Mouse (Mus musculus) hindbrain, embryonic 14.5 days (tissue): ENCODE results near the gene Smarcd1. TPM values are rescaled to one million over a fixed set of nuclear protein-coding genes. Genes with fewer than 3 reads are reported as not detected.
"Not testable (repeated sequence)": the region's sequence is repeated elsewhere in the genome, so short reads cannot be mapped to it uniquely, and the experiment has no call there.

Experiments used
- ATAC-seq: fragments of 200-750 bp; cut with Nextera tagmentation; 2 replicates; pipeline ENCODE4 v1.8.0; 2017; ENCODE audit warnings: moderate number of reproducible peaks, mild to moderate bottlenecking, moderate TSS enrichment, moderate library complexity; ENCODE audit not compliant: low FRiP score
- DNase-seq: peaks from one replicate; pipeline ENCODE4 v3.0.0-alpha.2; 2015; ENCODE audit warnings: low spot score
- H3K27ac ChIP-seq: fragments of 300-500 bp; sonication (generic); 2 replicates; pipeline ENCODE4 v1.5.1; 2014; ENCODE audit warnings: mild to moderate bottlenecking, moderate library complexity
- H3K27me3 ChIP-seq: fragments of 300-500 bp; sonication (generic); 2 replicates; pipeline ENCODE4 v1.6.1; 2014; ENCODE audit warnings: mild to moderate bottlenecking, low read length, mixed read lengths; ENCODE audit not compliant: control insufficient read depth, insufficient read depth
- H3K36me3 ChIP-seq: fragments of 300-500 bp; sonication (generic); replicated peaks from 2 replicates; pipeline ENCODE4 v1.6.1; 2014; ENCODE audit not compliant: control insufficient read depth, insufficient read depth
- H3K4me1 ChIP-seq: fragments of 300-500 bp; sonication (generic); replicated peaks from 2 replicates; pipeline ENCODE4 v1.6.1; 2014; ENCODE audit warnings: antibody characterized with exemption, low read length, mixed read lengths; ENCODE audit not compliant: control insufficient read depth, insufficient read depth
- H3K4me2 ChIP-seq: fragments of 300-500 bp; sonication (generic); replicated peaks from 2 replicates; pipeline ENCODE4 v1.6.1; 2014; ENCODE audit warnings: mild to moderate bottlenecking, moderate library complexity
- H3K4me3 ChIP-seq: fragments of 300-500 bp; sonication (generic); replicated peaks from 2 replicates; pipeline ENCODE4 v1.5.1; 2014; ENCODE audit warnings: mild to moderate bottlenecking, low read length
- H3K9ac ChIP-seq: fragments of 300-500 bp; sonication (generic); 2 replicates; pipeline ENCODE4 v1.6.1; 2014
- H3K9me3 ChIP-seq: fragments of 300-500 bp; sonication (generic); 2 replicates; pipeline ENCODE4 v1.6.1; 2016; ENCODE audit warnings: low read length; ENCODE audit not compliant: control insufficient read depth
- WGBS: fragments of 180-500 bp; shearing (Covaris S2); extraction: QIAGEN DNeasy Blood & Tissue Kit; methylation state at CpG from one replicate; pipeline ENCODE4 v1.1.7; 2014; 5-methylcytosine and 5-hydroxymethylcytosine counted together
- polyA plus RNA-seq: library from polyadenylated mRNA; unstranded; fragments of >200 nt; fragmentation: Nextera tagmentation; extraction: Ambion mirVana; gene quantifications from 2 replicates; pipeline ENCODE4 v1.2.1, GENCODE M21; 2014

The Smarcd1 gene
- polyA plus RNA-seq, 1 experiment from 2014 or later, result 107 TPM

DNA sequence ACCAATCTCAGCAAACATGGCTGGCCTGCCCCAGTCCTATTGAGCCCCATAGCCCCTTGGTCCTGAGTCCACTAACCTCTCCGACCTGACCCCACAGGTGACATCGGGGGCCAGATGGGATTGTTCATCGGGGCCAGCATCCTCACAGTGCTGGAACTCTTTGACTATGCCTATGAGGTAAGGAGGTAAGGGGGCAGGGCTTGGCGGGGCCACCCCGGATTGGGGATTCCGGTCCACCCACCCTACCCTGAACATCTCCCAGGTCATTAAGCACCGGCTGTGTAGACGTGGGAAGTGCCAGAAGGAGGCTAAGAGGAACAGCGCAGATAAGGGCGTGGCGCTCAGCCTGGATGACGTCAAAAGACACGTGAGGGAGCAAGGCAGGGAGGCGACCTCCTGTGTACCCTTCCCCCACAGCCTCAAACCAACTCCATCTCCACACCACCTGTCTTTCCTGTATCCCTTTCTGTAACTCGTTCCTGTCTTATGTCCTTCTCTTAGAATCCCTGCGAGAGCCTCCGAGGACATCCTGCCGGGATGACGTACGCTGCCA, 3.3 kb upstream of the Smarcd1 start:
- Histone ChIP-seq H3K4me2 (no peak overlapping the region), H3K36me3 (peaks cover 68% of the 10 kb centered on the region), H3K27ac (no peak overlapping the region), H3K9ac (no peak overlapping the region; the same call in 1 of the 2 replicates), H3K27me3 (no peaks in the 10 kb centered on the region), H3K4me1 (peaks cover 10% of the 10 kb centered on the region), H3K4me3 (no peak overlapping the region), H3K9me3 (no peaks in the 10 kb centered on the region)
- no peak for ATAC-seq
- WGBS, result 44% methylated on average over 20 of the region's 20 CpGs
- DNase-seq, result no peak

DNA sequence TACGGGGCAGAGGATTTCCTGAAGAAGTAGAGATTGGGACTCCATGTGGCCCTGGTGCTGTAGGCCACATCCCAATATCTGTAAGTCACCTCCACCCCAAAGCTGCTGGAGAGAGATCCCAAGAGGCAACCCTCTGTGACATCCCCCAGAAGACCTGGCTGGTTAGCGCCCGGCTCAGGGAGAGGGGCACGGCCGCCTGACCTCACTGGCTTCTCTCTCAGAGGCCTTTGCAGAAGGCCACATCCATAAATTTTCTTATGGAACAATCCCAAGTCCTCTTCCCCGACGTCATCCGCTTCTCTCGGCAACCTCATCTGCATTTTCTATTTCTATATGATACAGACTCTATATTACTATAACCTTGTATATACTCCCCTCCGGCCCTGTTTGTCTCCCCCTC, 2.2 kb upstream of the Smarcd1 start:
- H3K4me3 ChIP-seq, result no peak overlapping the region
- H3K36me3 ChIP-seq, result peaks cover 76% of the 10 kb centered on the region
- no peak overlapping the region for H3K4me2 ChIP-seq
- H3K4me1 ChIP-seq, result peaks cover 21% of the 10 kb centered on the region
- no peak for DNase-seq
- 84% methylated on average over 10 of the region's 10 CpGs for WGBS
- H3K27me3 ChIP-seq, result no peaks in the 10 kb centered on the region
- H3K9me3 ChIP-seq, result no peaks in the 10 kb centered on the region
- no peak overlapping the region for H3K27ac ChIP-seq
- no peak for ATAC-seq
- H3K9ac ChIP-seq, result no peak overlapping the region

DNA sequence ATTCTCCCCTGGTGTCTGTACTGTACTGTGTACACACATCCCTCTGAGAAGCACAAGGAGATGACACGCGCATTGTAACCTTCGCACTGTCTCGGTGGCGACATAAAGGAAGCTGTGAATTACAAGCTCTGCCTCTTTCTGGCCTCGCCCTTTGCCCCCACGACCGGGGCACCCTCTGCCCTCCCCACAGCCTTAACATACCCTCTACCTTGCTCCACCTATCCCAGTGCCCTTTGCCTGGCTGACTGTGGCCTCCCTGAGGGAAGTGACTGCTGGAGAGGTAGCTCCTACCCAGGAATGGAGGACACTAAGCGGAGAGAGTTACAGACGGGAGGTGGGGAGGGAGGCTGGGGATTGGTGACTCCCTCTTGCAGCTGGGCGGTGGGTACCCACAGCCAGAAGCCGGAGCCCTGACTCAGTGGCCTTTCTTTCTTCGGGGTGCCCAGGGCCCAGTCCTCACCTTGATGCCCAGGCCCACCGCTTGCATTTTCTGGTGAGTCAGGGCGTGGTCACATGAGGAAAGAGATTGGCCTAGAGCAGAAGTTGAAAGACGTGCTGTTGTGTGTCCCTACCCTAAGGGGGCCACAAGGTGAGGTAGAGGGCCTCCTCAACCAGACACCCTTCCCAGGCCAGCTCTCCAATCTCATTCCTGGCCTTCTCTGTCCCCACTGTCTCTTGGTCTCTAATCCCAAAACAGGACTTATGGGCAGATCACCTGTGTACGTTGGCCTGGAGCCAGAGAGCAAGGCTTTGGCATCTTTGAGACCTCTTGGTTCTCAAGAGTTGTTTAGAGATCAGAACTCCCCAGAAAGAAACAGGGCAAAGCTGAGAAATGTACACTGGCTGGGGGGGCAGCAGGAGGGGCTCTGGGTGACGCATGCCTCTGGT, 1.5 kb upstream of the Smarcd1 start:
- no peak for ATAC-seq
- Histone ChIP-seq H3K4me2 (no peak overlapping the region), H3K9me3 (no peaks in the 10 kb centered on the region), H3K4me3 (no peak overlapping the region), H3K4me1 (peaks cover 24% of the 10 kb centered on the region), H3K27ac (no peak overlapping the region), H3K9ac (no peak overlapping the region), H3K36me3 (peaks cover 75% of the 10 kb centered on the region), H3K27me3 (no peaks in the 10 kb centered on the region)
- DNase-seq, result no peak
- 90% methylated on average over 18 of the region's 18 CpGs for WGBS

DNA sequence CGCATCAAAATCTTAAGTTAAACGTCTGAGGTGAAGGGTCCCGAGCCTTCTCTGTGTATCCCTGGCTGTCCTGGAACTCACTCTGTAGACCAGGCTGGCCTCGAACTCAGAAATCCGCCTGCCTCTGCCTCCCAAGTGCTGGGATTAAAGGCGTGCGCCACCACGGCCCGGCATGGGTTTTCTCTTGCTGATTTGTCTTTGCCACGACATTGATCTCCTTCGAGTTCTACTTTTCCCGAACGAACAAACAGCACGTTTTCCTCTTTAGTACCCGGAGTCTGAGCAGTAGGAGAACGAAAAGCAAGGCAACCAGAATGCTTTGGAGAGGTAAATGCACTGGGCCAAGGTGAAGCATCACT, 310 bp upstream of the Smarcd1 start:
- H3K9me3 ChIP-seq, H3K27me3 ChIP-seq, ATAC-seq, DNase-seq: not testable (repeated sequence)
- peak overlapping the region; percentile 98 for H3K4me2 ChIP-seq
- peak overlapping the region; percentile 89 for H3K9ac ChIP-seq
- H3K4me1 ChIP-seq, result peaks cover 24% of the 10 kb centered on the region
- peaks cover 74% of the 10 kb centered on the region for H3K36me3 ChIP-seq
- H3K4me3 ChIP-seq, result peak overlapping the region; percentile 63
- H3K27ac ChIP-seq, result peak overlapping the region; percentile 96
- WGBS, result 49% methylated on average over 16 of the region's 16 CpGs

DNA sequence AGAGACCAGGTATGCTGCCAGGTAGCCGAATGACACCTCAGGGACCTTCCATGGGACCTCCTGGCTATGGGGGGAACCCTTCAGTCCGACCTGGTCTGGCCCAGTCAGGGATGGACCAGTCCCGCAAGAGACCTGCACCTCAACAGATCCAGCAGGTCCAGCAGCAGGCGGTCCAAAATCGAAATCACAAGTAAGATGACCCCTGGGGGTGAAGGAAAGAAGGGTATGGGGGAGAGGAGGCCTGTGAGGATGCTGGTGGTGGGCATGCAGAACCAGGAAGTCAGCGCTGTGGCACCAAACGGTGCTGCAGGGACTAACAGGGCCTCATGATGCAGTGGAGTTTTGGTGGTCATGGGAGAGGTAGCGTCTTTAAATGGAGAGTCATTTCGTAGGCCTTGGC, 1.2 kb downstream of the Smarcd1 start:
- Histone ChIP-seq H3K27me3 (no peaks in the 10 kb centered on the region), H3K36me3 (peaks cover 74% of the 10 kb centered on the region), H3K4me1 (peaks cover 24% of the 10 kb centered on the region), H3K27ac (peak overlapping the region; percentile 96), H3K4me3 (peak overlapping the region; percentile 63), H3K9ac (peak overlapping the region; percentile 89), H3K9me3 (no peaks in the 10 kb centered on the region), H3K4me2 (peak overlapping the region; percentile 98)
- WGBS, result 55% methylated on average over 9 of the region's 9 CpGs
- ATAC-seq, result no peak
- no peak for DNase-seq

DNA sequence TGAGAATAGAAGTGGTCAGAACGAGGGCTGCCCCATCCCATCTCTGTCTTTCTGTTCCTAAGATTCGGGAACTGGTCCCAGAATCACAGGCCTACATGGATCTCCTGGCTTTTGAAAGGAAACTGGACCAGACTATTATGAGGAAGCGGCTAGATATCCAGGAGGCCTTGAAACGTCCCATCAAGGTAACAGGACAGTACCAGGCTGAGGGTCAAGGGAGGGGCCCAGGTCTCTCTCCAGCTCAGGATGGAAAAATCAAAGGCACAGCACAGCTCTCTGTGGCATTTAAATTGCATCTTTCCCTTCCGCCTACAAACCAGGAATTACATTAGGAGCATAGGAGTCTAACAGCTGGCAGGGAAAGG, 1.7 kb downstream of the Smarcd1 start:
- ATAC-seq, result no peak
- no peaks in the 10 kb centered on the region for H3K9me3 ChIP-seq
- peak overlapping the region; percentile 96 for H3K27ac ChIP-seq
- peak overlapping the region; percentile 98 for H3K4me2 ChIP-seq
- peaks cover 74% of the 10 kb centered on the region for H3K36me3 ChIP-seq
- no peaks in the 10 kb centered on the region for H3K27me3 ChIP-seq
- peak overlapping the region; percentile 89 for H3K9ac ChIP-seq
- H3K4me3 ChIP-seq, result peak overlapping the region; percentile 63
- no peak for DNase-seq
- WGBS, result 62% methylated on average over 5 of the region's 5 CpGs
- peaks cover 24% of the 10 kb centered on the region for H3K4me1 ChIP-seq

DNA sequence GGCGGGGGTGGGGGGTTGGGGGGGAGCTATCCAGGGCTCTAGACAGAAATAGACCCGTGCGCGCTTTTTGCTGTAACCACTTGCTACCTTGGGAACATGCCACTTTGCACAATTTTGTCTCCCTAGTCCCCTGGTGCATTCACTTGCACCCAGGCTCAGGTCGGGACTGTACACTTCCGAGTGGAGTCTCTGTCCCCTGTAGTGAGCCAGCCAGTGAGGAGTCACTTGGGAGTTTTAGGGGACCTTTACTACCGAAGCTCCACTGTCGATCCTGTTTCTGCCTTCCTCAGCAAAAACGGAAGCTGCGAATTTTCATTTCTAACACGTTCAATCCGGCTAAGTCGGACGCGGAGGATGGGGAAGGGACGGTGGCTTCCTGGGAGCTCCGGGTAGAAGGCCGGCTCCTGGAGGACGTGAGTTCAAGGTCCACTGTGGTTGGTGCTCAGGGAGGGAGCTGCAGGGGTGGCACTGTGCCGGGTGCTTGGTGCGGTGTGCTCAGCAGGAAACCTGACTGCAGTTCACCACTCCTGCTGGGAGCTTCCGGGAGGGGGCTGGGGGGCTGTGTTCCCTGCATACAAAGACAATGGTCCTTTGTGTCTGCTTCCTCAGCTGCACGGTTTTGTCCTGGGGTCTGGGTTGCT, 2.2 kb downstream of the Smarcd1 start:
- peak overlapping the region; percentile 89 for H3K9ac ChIP-seq
- H3K27ac ChIP-seq, result peak overlapping the region; percentile 96
- H3K27me3 ChIP-seq, result no peaks in the 10 kb centered on the region
- no peak for ATAC-seq
- no peaks in the 10 kb centered on the region for H3K9me3 ChIP-seq
- peak overlapping the region; percentile 98 for H3K4me2 ChIP-seq
- peaks cover 74% of the 10 kb centered on the region for H3K36me3 ChIP-seq
- peak overlapping the region; percentile 63 for H3K4me3 ChIP-seq
- WGBS, result 9% methylated on average over 23 of the region's 23 CpGs
- H3K4me1 ChIP-seq, result peaks cover 24% of the 10 kb centered on the region
- DNase-seq, result peak; percentile 35

DNA sequence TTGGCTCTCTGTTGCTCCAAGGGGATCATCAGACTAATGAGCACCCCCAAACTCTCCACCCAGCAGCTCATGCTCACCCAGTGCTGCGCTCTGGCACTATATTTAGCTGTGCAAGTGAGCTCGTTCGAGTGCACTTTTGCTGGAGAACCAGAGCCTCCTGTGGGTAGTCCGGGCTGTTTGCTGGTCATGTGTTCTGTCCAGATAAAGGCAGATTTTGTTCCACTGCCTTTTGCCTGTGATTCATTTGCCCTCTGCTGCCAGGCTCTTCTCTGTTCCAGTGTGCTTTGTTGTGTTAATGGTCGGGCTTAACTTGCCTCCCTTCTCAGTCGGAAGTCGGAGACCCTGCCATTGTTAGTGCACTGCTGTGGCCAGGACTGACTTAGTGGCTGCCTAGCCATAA, 3.0 kb downstream of the Smarcd1 start:
- peaks cover 74% of the 10 kb centered on the region for H3K36me3 ChIP-seq
- no peak for DNase-seq
- no peak for ATAC-seq

DNA sequence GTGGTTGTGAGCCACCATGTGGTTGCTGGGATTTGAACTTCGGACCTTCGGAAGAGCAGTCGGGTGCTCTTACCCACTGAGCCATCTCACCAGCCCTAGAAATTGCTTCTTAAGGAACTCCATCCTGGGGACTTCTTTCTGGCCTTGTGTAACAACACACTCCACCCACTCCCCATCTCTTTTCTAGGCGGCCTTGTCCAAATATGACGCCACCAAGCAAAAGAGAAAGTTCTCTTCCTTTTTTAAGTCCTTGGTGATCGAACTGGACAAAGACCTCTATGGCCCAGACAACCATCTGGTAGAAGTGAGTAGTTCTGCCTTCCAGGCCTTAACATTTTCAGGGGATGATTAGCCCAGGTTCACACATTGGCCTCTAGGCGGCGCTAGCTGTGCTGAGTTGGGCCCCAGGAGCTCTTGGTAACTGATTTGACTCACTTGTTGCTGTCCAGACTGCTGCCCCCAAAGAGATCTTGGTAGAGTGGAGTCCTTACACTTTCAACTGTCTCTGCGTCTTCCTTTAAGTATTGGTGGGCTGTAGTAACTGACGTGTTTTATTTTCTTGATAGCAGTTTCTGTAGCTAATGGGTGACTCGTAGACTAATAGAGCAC, 3.6 kb downstream of the Smarcd1 start, which contains the start of gene Gm17349:
Gene Gm17349 (minus strand): TSS at position 51 of the 609 bp plus-strand sequence.
- Histone ChIP-seq H3K27me3 (no peaks in the 10 kb centered on the region), H3K27ac (peak within 1 kb of the TSS; percentile 96), H3K36me3 (peaks cover 74% of the 10 kb centered on the region), H3K9me3 (no peaks in the 10 kb centered on the region), H3K4me1 (peaks cover 24% of the 10 kb centered on the region), H3K9ac (peak within 1 kb of the TSS; percentile 89), H3K4me2 (peak within 1 kb of the TSS; percentile 98), H3K4me3 (peak within 1 kb of the TSS; percentile 63)
- DNase-seq (peak; percentile 54), ATAC-seq (no peak)
- WGBS, result 65% methylated on average over 11 of the region's 11 CpGs

More for the DNA sequence above, 3.0 kb downstream of the Smarcd1 start:
- WGBS, result 13% methylated on average over 7 of the region's 7 CpGs
- H3K4me1 ChIP-seq, result peaks cover 24% of the 10 kb centered on the region
- peak overlapping the region; percentile 98 for H3K4me2 ChIP-seq
- peak overlapping the region; percentile 89 for H3K9ac ChIP-seq
- no peaks in the 10 kb centered on the region for H3K27me3 ChIP-seq
- H3K9me3 ChIP-seq, result no peaks in the 10 kb centered on the region
- H3K4me3 ChIP-seq, result peak overlapping the region; percentile 63
- H3K27ac ChIP-seq, result peak overlapping the region; percentile 96
